Mouse (Mus musculus) midbrain, embryonic 11.5 days (tissue): ENCODE measurements at regions not wholly inside any gene's neighbourhood (a gene's known extent, or its start where the extent isn't known, plus 50 kb on each side); places are given as distances from the start of the nearest gene placed in this dataset.

Experiments
- ATAC-seq: fragments of 200-750 bp; cut with Nextera tagmentation; 2 replicates; pipeline ENCODE4 v1.8.0; 2017; ENCODE audit warnings: moderate TSS enrichment, moderate library complexity; ENCODE audit not compliant: low FRiP score
- DNase-seq: peaks from one replicate; pipeline ENCODE4 v3.0.0; 2015; ENCODE audit warnings: low spot score; ENCODE audit errors: missing footprints
- H3K27ac ChIP-seq: fragments of 300-500 bp; sonication (generic); 2 replicates; pipeline ENCODE4 v1.5.1; 2014; ENCODE audit warnings: low read depth, low read length
- H3K27me3 ChIP-seq: fragments of 300-500 bp; sonication (generic); 2 replicates; pipeline ENCODE4 v1.6.1; 2014; ENCODE audit warnings: mild to moderate bottlenecking, low read length, moderate library complexity, mixed read lengths; ENCODE audit not compliant: control insufficient read depth, insufficient read depth
- H3K36me3 ChIP-seq: fragments of 300-500 bp; sonication (generic); 2 replicates; pipeline ENCODE4 v1.6.1; 2014; ENCODE audit warnings: mild to moderate bottlenecking, low read length, moderate library complexity, mixed read lengths; ENCODE audit not compliant: control insufficient read depth, insufficient read depth
- H3K4me1 ChIP-seq: fragments of 300-500 bp; sonication (generic); 2 replicates; pipeline ENCODE4 v1.6.1; 2014; ENCODE audit warnings: low read length; ENCODE audit not compliant: control insufficient read depth, insufficient read depth
- H3K4me2 ChIP-seq: fragments of 300-500 bp; sonication (generic); 2 replicates; pipeline ENCODE4 v1.6.1; 2014; ENCODE audit warnings: mild to moderate bottlenecking, moderate library complexity
- H3K4me3 ChIP-seq: fragments of 300-500 bp; sonication (generic); 2 replicates; pipeline ENCODE4 v1.5.1; 2014; ENCODE audit warnings: low read depth, low read length
- H3K9ac ChIP-seq: fragments of 300-500 bp; sonication (generic); 2 replicates; pipeline ENCODE4 v1.6.1; 2014; ENCODE audit warnings: low read length
- H3K9me3 ChIP-seq: fragments of 300-500 bp; sonication (generic); 2 replicates; pipeline ENCODE4 v1.6.1; 2016; ENCODE audit warnings: low read length; ENCODE audit not compliant: control insufficient read depth
- WGBS: fragments of 180-500 bp; shearing (Covaris S2); extraction: QIAGEN DNeasy Blood & Tissue Kit; methylation state at CpG from one replicate; pipeline ENCODE4 v1.1.7; 2014; 5-methylcytosine and 5-hydroxymethylcytosine counted together

GRCm38 (mm10) chr8:10898562-10899527, 109.4 kb downstream of the Irs2 start:
- ATAC-seq = peak; percentile 63
- peak overlapping the region; percentile 32 for H3K4me2 ChIP-seq
- H3K9me3 ChIP-seq = no peaks in the 10 kb centered on the region
- no peaks in the 10 kb centered on the region for H3K27me3 ChIP-seq
- H3K4me1 ChIP-seq = peaks cover 30% of the 10 kb centered on the region
- DNase-seq = peak; percentile 89
- peak overlapping the region; percentile 0; the same call in 1 of the 2 replicates for H3K9ac ChIP-seq
- H3K36me3 ChIP-seq = no peaks in the 10 kb centered on the region
- H3K4me3 ChIP-seq = 0 out of 2 replicates have a peak overlapping the region, but pooled peaks have one; percentile 3
- WGBS = 10% methylated on average over 16 of the region's 16 CpGs
- H3K27ac ChIP-seq = 0 out of 2 replicates have a peak overlapping the region, but pooled peaks have one; percentile 9

GRCm38 (mm10) chr8:10897573-10897972, 110.7 kb downstream of the Irs2 start:
- ATAC-seq (peak; percentile 48), DNase-seq (no peak)
- Histone ChIP-seq H3K27ac (peak overlapping the region; percentile 13; the same call in 1 of the 2 replicates), H3K4me3 (no peak overlapping the region), H3K9ac (no peak overlapping the region), H3K27me3 (no peaks in the 10 kb centered on the region), H3K4me2 (no peak overlapping the region), H3K9me3 (no peaks in the 10 kb centered on the region), H3K36me3 (no peaks in the 10 kb centered on the region), H3K4me1 (peaks cover 30% of the 10 kb centered on the region)
- WGBS = 58% methylated on average over 7 of the region's 7 CpGs

GRCm38 (mm10) chr8:10895178-10895577, 113.1 kb downstream of the Irs2 start:
- no peak for DNase-seq
- Histone ChIP-seq H3K27ac (no peak overlapping the region), H3K27me3 (no peaks in the 10 kb centered on the region), H3K9me3 (no peaks in the 10 kb centered on the region), H3K4me1 (peaks cover 29% of the 10 kb centered on the region), H3K36me3 (no peaks in the 10 kb centered on the region), H3K4me3 (no peak overlapping the region), H3K9ac (no peak overlapping the region), H3K4me2 (no peak overlapping the region)
- no peak for ATAC-seq
- 76% methylated on average over 2 of the region's 2 CpGs for WGBS

DNA sequence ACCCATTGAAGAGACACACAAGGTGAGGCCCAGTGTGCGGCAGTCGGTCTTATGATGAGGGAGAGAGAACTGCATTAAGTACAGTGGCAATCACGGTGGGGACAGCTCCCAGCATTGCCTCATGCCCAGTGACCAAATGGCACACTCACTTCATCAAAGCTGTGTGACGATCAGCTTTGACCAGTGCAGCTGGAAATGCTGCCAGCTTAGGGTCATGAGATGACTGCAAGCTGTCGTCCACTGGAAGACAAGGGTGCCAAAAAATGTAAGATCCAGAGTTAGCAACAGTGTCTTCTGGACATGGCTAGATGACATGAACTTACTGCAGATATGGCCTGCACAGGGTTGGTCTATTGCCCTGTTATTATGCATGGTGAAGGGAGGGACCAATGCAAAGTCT, 114.0 kb downstream of the Irs2 start:
- Histone ChIP-seq H3K36me3 (no peaks in the 10 kb centered on the region), H3K9me3 (no peaks in the 10 kb centered on the region), H3K27ac (no peak overlapping the region), H3K4me3 (no peak overlapping the region), H3K27me3 (no peaks in the 10 kb centered on the region), H3K4me1 (peaks cover 21% of the 10 kb centered on the region), H3K4me2 (no peak overlapping the region), H3K9ac (no peak overlapping the region)
- WGBS = 74% methylated on average over 5 of the region's 5 CpGs
- ATAC-seq = no peak
- DNase-seq = no peak

DNA sequence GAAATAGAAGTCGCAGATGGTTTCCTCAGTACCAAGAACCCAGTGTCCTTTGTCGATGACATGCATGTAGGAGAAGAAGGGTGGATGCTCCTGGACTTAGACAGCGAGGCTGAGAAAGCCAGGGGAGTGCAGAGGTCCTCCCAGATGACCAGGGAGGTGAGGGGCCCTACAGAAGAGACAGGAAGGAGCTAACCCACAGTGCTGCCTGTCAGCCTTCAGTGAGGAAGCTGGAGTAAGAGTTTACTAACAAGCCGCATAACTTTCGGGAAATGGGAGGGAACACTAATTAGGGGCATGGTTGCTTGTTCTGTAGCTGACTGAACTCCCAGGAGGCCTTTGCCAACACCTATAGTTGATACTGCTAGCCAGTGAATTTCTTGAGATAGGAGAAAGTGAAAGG, 114.5 kb downstream of the Irs2 start:
- no peak for DNase-seq
- H3K27me3 ChIP-seq = no peaks in the 10 kb centered on the region
- no peaks in the 10 kb centered on the region for H3K36me3 ChIP-seq
- no peak overlapping the region for H3K27ac ChIP-seq
- peaks cover 15% of the 10 kb centered on the region for H3K4me1 ChIP-seq
- no peak for ATAC-seq
- H3K9ac ChIP-seq = no peak overlapping the region
- WGBS = 84% methylated on average over 5 of the region's 5 CpGs
- H3K9me3 ChIP-seq = no peaks in the 10 kb centered on the region
- H3K4me3 ChIP-seq = no peak overlapping the region
- H3K4me2 ChIP-seq = no peak overlapping the region

DNA sequence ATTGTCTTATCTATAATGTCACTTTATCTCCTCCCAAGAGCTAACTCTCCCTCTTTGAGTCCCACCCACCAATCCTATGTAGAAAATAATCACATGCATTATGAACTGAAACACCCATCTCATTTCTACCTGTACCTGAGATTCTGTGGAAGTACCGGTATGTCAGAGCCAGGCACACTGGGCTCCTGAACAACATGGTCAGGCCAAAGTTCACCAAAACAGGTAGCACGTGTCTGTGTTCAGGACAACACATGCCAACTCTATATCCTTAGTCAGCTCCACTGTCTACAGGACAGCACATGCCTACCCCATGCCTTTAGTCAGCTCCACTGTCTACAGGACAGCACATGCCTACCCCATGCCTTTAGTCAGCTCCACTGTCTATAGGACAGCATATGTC, 116.4 kb downstream of the Irs2 start:
- no peak overlapping the region for H3K4me2 ChIP-seq
- no peak overlapping the region for H3K27ac ChIP-seq
- DNase-seq = no peak
- no peak overlapping the region for H3K9ac ChIP-seq
- ATAC-seq = no peak
- WGBS = 95% methylated on average over 2 of the region's 2 CpGs
- no peaks in the 10 kb centered on the region for H3K9me3 ChIP-seq
- no peaks in the 10 kb centered on the region; the same call in 1 of the 2 replicates for H3K4me1 ChIP-seq
- no peaks in the 10 kb centered on the region for H3K36me3 ChIP-seq
- H3K4me3 ChIP-seq = no peak overlapping the region
- H3K27me3 ChIP-seq = no peaks in the 10 kb centered on the region

DNA sequence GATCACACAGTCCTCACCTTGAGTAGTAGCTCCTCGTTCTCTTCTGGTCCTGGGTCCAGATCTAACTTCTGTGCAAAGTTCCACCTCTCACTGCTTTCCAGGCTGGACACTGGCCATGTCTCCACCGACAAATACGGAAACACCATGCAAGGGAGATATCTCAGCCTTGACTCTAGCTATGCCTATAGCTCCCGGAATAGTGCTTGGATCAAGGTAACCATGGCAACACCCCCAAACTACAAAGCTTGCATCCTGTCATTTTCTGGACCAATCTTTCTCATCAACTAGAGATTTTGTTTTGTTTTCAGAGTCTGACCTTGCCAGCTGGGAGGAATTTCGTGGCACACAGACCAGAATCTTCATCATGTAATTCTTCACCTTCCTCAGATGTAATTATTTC, 116.8 kb downstream of the Irs2 start:
- WGBS = 84% methylated on average over 5 of the region's 5 CpGs
- ATAC-seq (no peak), DNase-seq (no peak)
- Histone ChIP-seq H3K9me3 (no peaks in the 10 kb centered on the region), H3K9ac (no peak overlapping the region), H3K27me3 (no peaks in the 10 kb centered on the region), H3K4me1 (no peaks in the 10 kb centered on the region), H3K4me3 (no peak overlapping the region), H3K36me3 (no peaks in the 10 kb centered on the region), H3K4me2 (no peak overlapping the region), H3K27ac (no peak overlapping the region)

- no peak overlapping the region for H3K9ac ChIP-seq
- ATAC-seq (no peak), DNase-seq (no peak)
- H3K4me2 ChIP-seq = no peak overlapping the region
- no peak overlapping the region for H3K4me3 ChIP-seq
- H3K9me3 ChIP-seq = no peaks in the 10 kb centered on the region
- 91% methylated on average over 3 of the region's 3 CpGs for WGBS
- no peak overlapping the region for H3K27ac ChIP-seq
- no peaks in the 10 kb centered on the region for H3K36me3 ChIP-seq
- H3K27me3 ChIP-seq = no peaks in the 10 kb centered on the region
- no peaks in the 10 kb centered on the region for H3K4me1 ChIP-seq
Measured at GRCm38 (mm10) chr8:10885452-10885851, 122.8 kb downstream of the Irs2 start.

GRCm38 (mm10) chr8:10883418-10883817, 124.8 kb downstream of the Irs2 start:
- Histone ChIP-seq H3K4me3 (no peak overlapping the region), H3K27ac (no peak overlapping the region), H3K4me2 (no peak overlapping the region), H3K9ac (no peak overlapping the region), H3K9me3 (no peaks in the 10 kb centered on the region), H3K36me3 (no peaks in the 10 kb centered on the region), H3K4me1 (no peaks in the 10 kb centered on the region), H3K27me3 (no peaks in the 10 kb centered on the region)
- ATAC-seq (no peak), DNase-seq (no peak)
- 64% methylated on average over 7 of the region's 7 CpGs for WGBS
